Mouse (Mus musculus): ENCODE results near the gene Ip6k1.

GRCm38 (mm10) chr9:107984754-107985055, 17.6 kb upstream of the Ip6k1 start:
- TF ChIP-seq CTCF (conservative IDR thresholded peaks at IDR 0.05; ENCODE audit: low read length) (no peak), POU5F1 (IDR thresholded peaks at IDR 0.05; ENCODE audit: borderline replicate concordance, low read length) (no peak), NANOG (IDR thresholded peaks at IDR 0.05; ENCODE audit: borderline replicate concordance, low read length) (no peak)
